Mouse (Mus musculus): ENCODE data around the gene Ttc7b.
A peak's percentile ranks its signal among the peaks of the same experiment; 100 is the strongest.

Ttc7b gene

GRCm38 (mm10) chr12:100381941-100382340 lies 138.7 kb downstream of the Ttc7b start:
- no peak for DNase-seq (ENCODE audit: low spot score)

- no peak for DNase-seq (ENCODE audit: low spot score)
Observed at GRCm38 (mm10) chr12:100380697-100381291, 139.8 kb downstream of the Ttc7b start.

GRCm38 (mm10) chr12:100379833-100380232 lies 140.8 kb downstream of the Ttc7b start:
- DNase-seq (ENCODE audit: low spot score): no peak

GRCm38 (mm10) chr12:100378266-100378665 lies 142.4 kb downstream of the Ttc7b start:
- DNase-seq (ENCODE audit: low spot score): no peak

GRCm38 (mm10) chr12:100377791-100378190 lies 142.8 kb downstream of the Ttc7b start:
- no peak for DNase-seq (ENCODE audit: low spot score)

- DNase-seq (ENCODE audit: low spot score): peak; percentile 71
Observed at GRCm38 (mm10) chr12:100375801-100376200, 144.8 kb downstream of the Ttc7b start.

- no peak for DNase-seq (ENCODE audit: low spot score)
Observed at GRCm38 (mm10) chr12:100372785-100373184, 147.8 kb downstream of the Ttc7b start.

- DNase-seq (ENCODE audit: low spot score): no peak
Observed at GRCm38 (mm10) chr12:100372015-100372414, 148.6 kb downstream of the Ttc7b start.

- no peak for DNase-seq (ENCODE audit: low spot score)
Observed at GRCm38 (mm10) chr12:100369786-100370185, 150.8 kb downstream of the Ttc7b start.

- DNase-seq (ENCODE audit: low spot score): no peak
Observed at GRCm38 (mm10) chr12:100369220-100369619, 151.4 kb downstream of the Ttc7b start.

GRCm38 (mm10) chr12:100361330-100361729 lies 159.3 kb downstream of the Ttc7b start:
- DNase-seq (ENCODE audit: low spot score): no peak

- DNase-seq (ENCODE audit: low spot score): no peak
Observed at GRCm38 (mm10) chr12:100358040-100358620, 162.5 kb downstream of the Ttc7b start.

GRCm38 (mm10) chr12:100356407-100356806 lies 164.2 kb downstream of the Ttc7b start:
- DNase-seq (ENCODE audit: low spot score): peak; percentile 21

- DNase-seq (ENCODE audit: low spot score): no peak
Observed at GRCm38 (mm10) chr12:100355565-100355964, 165.1 kb downstream of the Ttc7b start.

- no peak for DNase-seq (ENCODE audit: low spot score)
Observed at GRCm38 (mm10) chr12:100353954-100354353, 166.7 kb downstream of the Ttc7b start.

- DNase-seq (ENCODE audit: low spot score): no peak
Observed at GRCm38 (mm10) chr12:100353075-100353782, 167.4 kb downstream of the Ttc7b start.

- no peak for DNase-seq (ENCODE audit: low spot score)
Observed at GRCm38 (mm10) chr12:100352094-100352493, 168.5 kb downstream of the Ttc7b start.

GRCm38 (mm10) chr12:100343554-100343953 lies 177.1 kb downstream of the Ttc7b start:
- no peak for DNase-seq (ENCODE audit: low spot score)

- DNase-seq (ENCODE audit: low spot score): peak; percentile 30
Observed at GRCm38 (mm10) chr12:100341614-100342013, 179.0 kb downstream of the Ttc7b start.

- DNase-seq (ENCODE audit: low spot score): no peak
Observed at GRCm38 (mm10) chr12:100340901-100341460, 179.6 kb downstream of the Ttc7b start.

- no peak for DNase-seq (ENCODE audit: low spot score)
Observed at GRCm38 (mm10) chr12:100338055-100338454, 182.6 kb downstream of the Ttc7b start.

GRCm38 (mm10) chr12:100337351-100338018 lies 183.1 kb downstream of the Ttc7b start:
- no peak for DNase-seq (ENCODE audit: low spot score)

Data from yolk sac, embryonic 10.5 days (tissue).